Mouse (Mus musculus): ENCODE data around the gene Lime1. TPM values are rescaled to one million over a fixed set of nuclear protein-coding genes. Genes with fewer than 3 reads are reported as not detected.

Gene Lime1
- polyA plus RNA-seq, 1 experiment from 2014 or later: 27.4 TPM

GRCm38 (mm10) chr2:181365655-181366075, 14.2 kb upstream of the Lime1 start:
- ATAC-seq: peak; percentile 65
- Histone ChIP-seq H3K9ac (ENCODE audit: low read length) (peak overlapping the region; percentile 93), H3K36me3 (ENCODE audit: control insufficient read depth, insufficient read depth, low read length) (peaks cover 39% of the 10 kb centered on the region), H3K27ac (ENCODE audit: low read depth, low read length) (peak overlapping the region; percentile 88), H3K4me3 (ENCODE audit: low read depth, low read length) (peak overlapping the region; percentile 91), H3K4me1 (ENCODE audit: control insufficient read depth, insufficient read depth, low read length) (peaks cover 21% of the 10 kb centered on the region), H3K9me3 (replicated peaks; ENCODE audit: control insufficient read depth, low read length) (no peaks in the 10 kb centered on the region), H3K27me3 (replicated peaks; ENCODE audit: control insufficient read depth, insufficient read depth, low read length) (no peaks in the 10 kb centered on the region), H3K4me2 (ENCODE audit: low read length) (peak overlapping the region; percentile 95)
- WGBS: under 1% methylated on average over 20 of the region's 20 CpGs
- DNase-seq (ENCODE audit: low spot score): peak; percentile 10

GRCm38 (mm10) chr2:181370001-181370400, 9.9 kb upstream of the Lime1 start:
- Histone ChIP-seq H3K27me3 (replicated peaks; ENCODE audit: control insufficient read depth, insufficient read depth, low read length) (no peaks in the 10 kb centered on the region), H3K9ac (ENCODE audit: low read length) (no peak overlapping the region), H3K36me3 (ENCODE audit: control insufficient read depth, insufficient read depth, low read length) (peaks cover 22% of the 10 kb centered on the region), H3K27ac (ENCODE audit: low read depth, low read length) (no peak overlapping the region), H3K4me1 (ENCODE audit: control insufficient read depth, insufficient read depth, low read length) (peaks cover 14% of the 10 kb centered on the region), H3K9me3 (replicated peaks; ENCODE audit: control insufficient read depth, low read length) (no peaks in the 10 kb centered on the region), H3K4me3 (ENCODE audit: low read depth, low read length) (no peak overlapping the region), H3K4me2 (ENCODE audit: low read length) (no peak overlapping the region)
- DNase-seq (ENCODE audit: low spot score) (no peak), ATAC-seq (no peak)
- WGBS: 96% methylated on average over 5 of the region's 5 CpGs

GRCm38 (mm10) chr2:181375787-181376186, 4.1 kb upstream of the Lime1 start:
- ATAC-seq: no peak
- H3K36me3 ChIP-seq (ENCODE audit: control insufficient read depth, insufficient read depth, low read length): peaks cover 34% of the 10 kb centered on the region

DNA sequence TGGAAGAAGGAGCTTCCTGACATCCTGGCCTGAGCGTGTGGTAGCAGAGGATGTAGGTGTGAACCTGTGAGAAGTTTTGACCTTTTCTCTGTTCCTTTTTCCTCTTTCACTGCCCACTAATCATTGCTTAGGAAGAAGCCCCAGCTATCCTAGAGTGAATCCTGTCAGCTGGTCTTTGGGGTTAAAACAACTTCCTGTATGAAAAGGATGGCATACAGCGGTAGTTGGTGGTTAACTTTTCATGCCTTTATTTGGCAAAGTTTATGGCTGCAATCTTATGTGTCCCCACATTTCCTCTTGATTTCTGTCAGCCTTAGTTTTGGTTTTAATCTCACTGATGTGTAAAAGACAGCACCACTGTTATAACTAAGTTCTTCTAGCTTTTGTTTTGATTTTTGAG, 2.6 kb upstream of the Lime1 start:
- no peak for ATAC-seq
- Histone ChIP-seq H3K4me3 (ENCODE audit: low read depth, low read length) (no peak overlapping the region), H3K9me3 (replicated peaks; ENCODE audit: control insufficient read depth, low read length) (no peaks in the 10 kb centered on the region), H3K4me2 (ENCODE audit: low read length) (no peak overlapping the region), H3K36me3 (ENCODE audit: control insufficient read depth, insufficient read depth, low read length) (peaks cover 40% of the 10 kb centered on the region), H3K4me1 (ENCODE audit: control insufficient read depth, insufficient read depth, low read length) (no peaks in the 10 kb centered on the region), H3K27me3 (replicated peaks; ENCODE audit: control insufficient read depth, insufficient read depth, low read length) (no peaks in the 10 kb centered on the region), H3K9ac (ENCODE audit: low read length) (no peak overlapping the region), H3K27ac (ENCODE audit: low read depth, low read length) (no peak overlapping the region)
- no peak for DNase-seq (ENCODE audit: low spot score)
- 91% methylated on average over 2 of the region's 2 CpGs for WGBS

More at GRCm38 (mm10) chr2:181375787-181376186, 4.1 kb upstream of the Lime1 start:
- Histone ChIP-seq H3K27ac (ENCODE audit: low read depth, low read length) (no peak overlapping the region), H3K4me2 (ENCODE audit: low read length) (no peak overlapping the region), H3K27me3 (replicated peaks; ENCODE audit: control insufficient read depth, insufficient read depth, low read length) (no peaks in the 10 kb centered on the region), H3K9ac (ENCODE audit: low read length) (no peak overlapping the region), H3K9me3 (replicated peaks; ENCODE audit: control insufficient read depth, low read length) (no peaks in the 10 kb centered on the region), H3K4me1 (ENCODE audit: control insufficient read depth, insufficient read depth, low read length) (no peaks in the 10 kb centered on the region), H3K4me3 (ENCODE audit: low read depth, low read length) (no peak overlapping the region)
- DNase-seq (ENCODE audit: low spot score): peak; percentile 48
- 95% methylated on average over 2 of the region's 2 CpGs for WGBS

GRCm38 (mm10) chr2:181378701-181379100, 1.2 kb upstream of the Lime1 start:
- H3K9me3 ChIP-seq (replicated peaks; ENCODE audit: control insufficient read depth, low read length): no peaks in the 10 kb centered on the region
- H3K4me3 ChIP-seq (ENCODE audit: low read depth, low read length): no peak overlapping the region
- no peak for ATAC-seq
- no peak overlapping the region for H3K27ac ChIP-seq (ENCODE audit: low read depth, low read length)
- DNase-seq (ENCODE audit: low spot score): no peak
- no peaks in the 10 kb centered on the region for H3K4me1 ChIP-seq (ENCODE audit: control insufficient read depth, insufficient read depth, low read length)
- H3K9ac ChIP-seq (ENCODE audit: low read length): no peak overlapping the region
- no peak overlapping the region for H3K4me2 ChIP-seq (ENCODE audit: low read length)
- no peaks in the 10 kb centered on the region for H3K27me3 ChIP-seq (replicated peaks; ENCODE audit: control insufficient read depth, insufficient read depth, low read length)
- peaks cover 55% of the 10 kb centered on the region for H3K36me3 ChIP-seq (ENCODE audit: control insufficient read depth, insufficient read depth, low read length)
- 91% methylated on average over 5 of the region's 5 CpGs for WGBS

GRCm38 (mm10) chr2:181380251-181380650, 373 bp downstream of the Lime1 start:
- DNase-seq (ENCODE audit: low spot score) (no peak), ATAC-seq (no peak)
- H3K27me3 ChIP-seq (replicated peaks; ENCODE audit: control insufficient read depth, insufficient read depth, low read length): no peaks in the 10 kb centered on the region
- 90% methylated on average over 5 of the region's 5 CpGs for WGBS
- H3K4me3 ChIP-seq (ENCODE audit: low read depth, low read length): no peak overlapping the region
- no peak overlapping the region for H3K9ac ChIP-seq (ENCODE audit: low read length)
- no peak overlapping the region for H3K4me2 ChIP-seq (ENCODE audit: low read length)
- no peak overlapping the region for H3K27ac ChIP-seq (ENCODE audit: low read depth, low read length)
- H3K4me1 ChIP-seq (ENCODE audit: control insufficient read depth, insufficient read depth, low read length): no peaks in the 10 kb centered on the region
- no peaks in the 10 kb centered on the region for H3K9me3 ChIP-seq (replicated peaks; ENCODE audit: control insufficient read depth, low read length)
- peaks cover 64% of the 10 kb centered on the region for H3K36me3 ChIP-seq (ENCODE audit: control insufficient read depth, insufficient read depth, low read length)

DNA sequence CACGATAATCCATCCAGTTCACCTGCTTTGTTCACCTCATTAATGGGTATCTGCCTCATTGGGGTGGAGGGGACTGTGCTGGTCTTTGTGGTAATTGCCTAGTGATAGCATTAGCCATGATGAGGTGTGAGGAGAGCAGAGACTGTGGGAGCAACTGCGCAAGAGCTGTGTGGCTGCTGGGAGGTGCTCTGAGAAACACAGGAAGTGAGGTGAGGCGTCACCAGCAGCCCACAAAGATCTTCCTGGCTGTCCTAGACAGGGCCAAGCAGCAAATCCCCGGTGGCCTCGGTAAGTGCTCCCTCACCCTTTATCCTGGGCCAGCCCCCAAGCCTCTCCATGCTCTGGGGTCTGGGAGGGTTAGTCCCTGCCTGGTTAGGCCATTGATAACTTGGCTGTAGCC, 1.2 kb downstream of the Lime1 start:
- ATAC-seq (no peak), DNase-seq (ENCODE audit: low spot score) (no peak)
- 86% methylated on average over 5 of the region's 5 CpGs for WGBS
- H3K9ac ChIP-seq (ENCODE audit: low read length): no peak overlapping the region
- no peak overlapping the region for H3K4me3 ChIP-seq (ENCODE audit: low read depth, low read length)
- H3K4me2 ChIP-seq (ENCODE audit: low read length): no peak overlapping the region
- H3K27me3 ChIP-seq (replicated peaks; ENCODE audit: control insufficient read depth, insufficient read depth, low read length): no peaks in the 10 kb centered on the region
- H3K4me1 ChIP-seq (ENCODE audit: control insufficient read depth, insufficient read depth, low read length): no peaks in the 10 kb centered on the region
- H3K36me3 ChIP-seq (ENCODE audit: control insufficient read depth, insufficient read depth, low read length): peaks cover 72% of the 10 kb centered on the region
- H3K27ac ChIP-seq (ENCODE audit: low read depth, low read length): no peak overlapping the region
- H3K9me3 ChIP-seq (replicated peaks; ENCODE audit: control insufficient read depth, low read length): no peaks in the 10 kb centered on the region

- WGBS: 90% methylated on average over 6 of the region's 6 CpGs
- Histone ChIP-seq H3K36me3 (ENCODE audit: control insufficient read depth, insufficient read depth, low read length) (peaks cover 77% of the 10 kb centered on the region), H3K4me1 (ENCODE audit: control insufficient read depth, insufficient read depth, low read length) (no peaks in the 10 kb centered on the region), H3K4me3 (ENCODE audit: low read depth, low read length) (no peak overlapping the region), H3K9me3 (replicated peaks; ENCODE audit: control insufficient read depth, low read length) (no peaks in the 10 kb centered on the region), H3K27me3 (replicated peaks; ENCODE audit: control insufficient read depth, insufficient read depth, low read length) (no peaks in the 10 kb centered on the region), H3K9ac (ENCODE audit: low read length) (no peak overlapping the region), H3K4me2 (ENCODE audit: low read length) (no peak overlapping the region), H3K27ac (ENCODE audit: low read depth, low read length) (no peak overlapping the region)
- ATAC-seq: no peak
- no peak for DNase-seq (ENCODE audit: low spot score)
These were observed 1.9 kb downstream of the Lime1 start for GRCm38 (mm10) chr2:181381631-181382306.

- no peak overlapping the region for H3K9ac ChIP-seq (ENCODE audit: low read length)
- no peaks in the 10 kb centered on the region for H3K27me3 ChIP-seq (replicated peaks; ENCODE audit: control insufficient read depth, insufficient read depth, low read length)
- no peak overlapping the region for H3K4me3 ChIP-seq (ENCODE audit: low read depth, low read length)
- whole genome bisulfite sequencing: 93% methylated on average over 7 of the region's 7 CpGs
- peaks cover 75% of the 10 kb centered on the region for H3K36me3 ChIP-seq (ENCODE audit: control insufficient read depth, insufficient read depth, low read length)
- DNase-seq (ENCODE audit: low spot score): no peak
- H3K9me3 ChIP-seq (replicated peaks; ENCODE audit: control insufficient read depth, low read length): no peaks in the 10 kb centered on the region
- H3K27ac ChIP-seq (ENCODE audit: low read depth, low read length): no peak overlapping the region
- ATAC-seq: no peak
- H3K4me1 ChIP-seq (ENCODE audit: control insufficient read depth, insufficient read depth, low read length): no peaks in the 10 kb centered on the region
- H3K4me2 ChIP-seq (ENCODE audit: low read length): no peak overlapping the region
These were observed 4.6 kb downstream of the Lime1 start for GRCm38 (mm10) chr2:181384463-181384862.
